Mouse (Mus musculus) kidney, adult 8-10 months (tissue): ENCODE measurements at regions not wholly inside any gene's neighbourhood (a gene's known extent, or its start where the extent isn't known, plus 50 kb on each side); places are given as distances from the start of the nearest gene placed in this dataset.
A peak's percentile ranks its signal among the peaks of the same experiment; 100 is the strongest.

Experiments
- DNase-seq, 2 experiments: peaks; one replicate each; pipeline ENCODE4 v3.0.0; 2022

DNA sequence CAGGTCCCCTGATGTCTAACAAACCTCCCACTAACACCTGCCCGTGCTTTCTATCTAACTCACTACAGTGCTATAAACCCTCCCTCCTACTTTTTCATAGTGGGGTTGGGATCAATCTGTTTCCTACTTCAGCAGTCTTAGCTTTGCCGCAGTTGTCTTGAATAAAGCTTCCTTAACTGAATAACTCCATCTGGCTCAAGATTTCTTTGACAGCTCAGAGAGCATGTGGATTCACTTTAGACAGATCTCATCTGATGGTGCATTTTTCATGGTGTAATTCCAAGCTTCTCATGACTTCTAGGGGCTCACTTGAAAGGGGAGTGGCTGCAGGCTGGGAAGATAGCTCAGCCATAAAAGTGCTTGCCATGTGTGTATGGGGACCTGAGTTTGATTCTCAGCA lies 313.2 kb upstream of the Dpyd start:
- DNase-seq: no peak

DNA sequence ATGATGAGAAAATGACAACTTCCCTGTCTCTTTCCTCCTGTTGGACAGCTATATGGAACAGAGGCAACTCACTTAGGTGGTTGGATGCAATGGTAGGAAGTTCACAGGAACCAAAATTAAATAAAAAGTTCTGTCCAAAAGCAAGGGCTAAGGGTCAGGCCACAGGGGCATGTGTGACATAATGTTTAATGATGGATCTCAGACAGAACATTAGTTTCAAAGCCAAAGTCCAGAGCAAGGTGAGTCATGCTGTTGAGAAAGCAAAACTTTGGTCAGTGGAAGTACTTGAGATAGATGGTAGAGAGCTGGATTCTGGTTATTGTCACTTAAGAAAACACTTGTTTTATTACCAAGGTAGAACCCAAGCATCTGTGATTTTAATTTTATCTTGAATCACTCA lies 286.0 kb upstream of the Dpyd start:
- DNase-seq: no peak

DNA sequence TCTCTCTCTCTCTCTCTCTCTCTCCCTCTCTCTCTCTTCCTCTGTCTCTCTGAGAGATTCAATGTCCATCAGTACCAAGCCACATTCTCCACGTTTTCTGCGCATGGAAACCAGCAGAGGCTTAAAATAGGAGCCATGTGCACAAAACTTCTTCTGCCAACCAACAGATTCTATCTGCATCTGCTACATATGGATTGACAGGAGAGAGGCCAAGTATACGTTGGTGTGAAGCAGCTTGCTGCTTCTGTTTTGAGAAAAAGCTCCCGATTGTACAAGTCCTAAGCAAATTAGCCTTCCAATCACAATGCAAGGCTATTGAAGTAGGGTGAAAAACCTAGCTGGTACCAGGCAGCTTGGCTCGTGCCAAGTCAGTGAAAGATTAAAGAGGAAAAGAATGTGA lies 283.7 kb upstream of the Dpyd start:
- DNase-seq: no peak

- no peak for DNase-seq
Observed at GRCm38 (mm10) chr3:118286946-118287345, 275.0 kb upstream of the Dpyd start.

DNA sequence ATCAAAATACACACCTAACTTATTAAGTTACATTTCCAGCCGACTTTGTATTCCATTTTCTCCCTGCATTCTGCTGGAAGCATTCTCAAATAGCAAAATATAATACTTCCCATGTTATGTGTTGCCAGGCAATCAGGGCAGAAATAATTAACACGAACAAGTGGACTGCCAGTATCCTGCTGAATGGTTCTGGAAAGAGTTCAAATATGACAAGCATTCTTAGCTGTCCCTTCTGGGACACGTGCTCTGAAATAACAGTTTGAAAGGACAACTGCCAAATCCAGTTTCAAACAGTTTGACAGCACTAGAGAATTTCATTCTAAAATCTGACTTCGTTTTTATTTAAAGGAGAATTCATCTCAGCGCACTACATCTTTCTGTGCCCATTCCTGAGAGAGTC lies 236.8 kb upstream of the Dpyd start:
- DNase-seq: peak in 1 of 2 experiments; percentile 0

GRCm38 (mm10) chr3:118328237-118328636 lies 233.7 kb upstream of the Dpyd start:
- DNase-seq: no peak

DNA sequence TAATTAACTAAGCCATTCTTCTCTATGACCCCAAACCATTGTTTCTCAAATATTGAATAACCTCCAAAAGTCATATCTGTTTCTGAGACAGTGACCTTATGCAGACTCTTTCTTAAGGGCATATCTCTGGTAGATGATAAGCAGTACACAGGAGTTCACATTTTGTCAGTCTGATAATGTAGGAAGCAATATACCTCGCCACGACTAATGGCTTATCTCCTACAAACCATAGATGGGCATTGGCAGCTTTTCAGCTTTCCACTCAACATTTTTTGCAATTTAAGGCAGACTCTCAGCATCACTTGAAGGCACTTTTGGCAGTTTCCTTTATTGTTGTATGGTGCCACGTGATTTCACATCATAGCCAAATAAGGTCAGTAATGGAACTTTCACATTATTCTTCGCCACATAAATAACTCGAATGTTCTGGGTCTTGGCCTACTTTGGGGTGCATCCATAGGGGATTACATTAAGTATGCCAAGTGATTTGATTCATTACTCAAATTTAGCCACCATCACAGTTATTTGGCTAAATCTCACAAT lies 232.7 kb upstream of the Dpyd start:
- DNase-seq: no peak

GRCm38 (mm10) chr3:118331559-118331958 lies 230.4 kb upstream of the Dpyd start:
- no peak for DNase-seq

DNA sequence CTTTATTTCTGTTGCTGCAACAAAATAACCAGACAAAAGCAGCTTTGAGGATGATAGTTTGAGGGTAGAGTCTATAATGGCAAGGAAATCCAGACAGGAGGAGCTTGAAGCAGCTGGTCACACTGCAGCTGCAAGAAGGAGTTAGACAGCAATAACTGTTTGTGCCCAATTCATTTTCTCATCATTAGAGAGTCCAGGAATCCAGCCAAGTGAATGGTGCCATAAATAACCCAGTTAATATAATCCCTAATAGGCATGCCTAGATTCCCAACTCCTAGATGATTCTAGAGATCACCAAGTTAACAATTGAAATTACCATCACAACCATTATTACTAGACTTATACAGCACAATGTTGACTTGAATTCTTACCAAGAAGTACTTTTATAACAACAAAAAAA lies 223.2 kb upstream of the Dpyd start:
- no peak for DNase-seq

- DNase-seq: no peak
Observed at GRCm38 (mm10) chr3:118361741-118362141, 200.2 kb upstream of the Dpyd start.
